Mouse (Mus musculus): Measurements from ENCODE around the gene Vkorc1.
"Not testable (repeated sequence)": the region's sequence is repeated elsewhere in the genome, so short reads cannot be mapped to it uniquely, and the experiment has no call there.

The Vkorc1 gene

GRCm38 (mm10) chr7:127912938-127913337, 17.5 kb upstream of the Vkorc1 start:
- no peak for DNase-seq

GRCm38 (mm10) chr7:127912190-127912871, 16.9 kb upstream of the Vkorc1 start, which contains the start of gene Kat8:
Gene Kat8 (plus strand): TSS chr7:127912516.
- DNase-seq = peak; percentile 94

GRCm38 (mm10) chr7:127908656-127909055, 13.2 kb upstream of the Vkorc1 start:
- no peak for DNase-seq

- DNase-seq = no peak
Measured at GRCm38 (mm10) chr7:127907939-127908338, 12.5 kb upstream of the Vkorc1 start.

- DNase-seq = peak; percentile 73
Measured at GRCm38 (mm10) chr7:127903971-127904796, 8.8 kb upstream of the Vkorc1 start, which contains the start of gene Bckdk. Gene Bckdk (plus strand): TSS chr7:127904082.

GRCm38 (mm10) chr7:127901772-127902171, 6.4 kb upstream of the Vkorc1 start:
- no peak for DNase-seq

GRCm38 (mm10) chr7:127899997-127900396, 4.6 kb upstream of the Vkorc1 start:
- DNase-seq = no peak

GRCm38 (mm10) chr7:127898179-127898956, 3.0 kb upstream of the Vkorc1 start:
- no peak for DNase-seq

GRCm38 (mm10) chr7:127897542-127897941, 2.1 kb upstream of the Vkorc1 start:
- no peak for DNase-seq

GRCm38 (mm10) chr7:127896384-127896783, 967 bp upstream of the Vkorc1 start:
- DNase-seq = peak; percentile 59

- not testable (repeated sequence) for DNase-seq
Measured at GRCm38 (mm10) chr7:127895891-127896290, 474 bp upstream of the Vkorc1 start.

- DNase-seq = peak; percentile 32
Measured at GRCm38 (mm10) chr7:127894480-127894879, 937 bp downstream of the Vkorc1 start.

GRCm38 (mm10) chr7:127890798-127891197, 4.6 kb downstream of the Vkorc1 start, which contains the start of gene Prss53:
Gene Prss53 (minus strand): TSS chr7:127890970.
- peak; percentile 77 for DNase-seq

GRCm38 (mm10) chr7:127888821-127889220, 6.6 kb downstream of the Vkorc1 start:
- no peak for DNase-seq

- no peak for DNase-seq
Measured at GRCm38 (mm10) chr7:127887781-127888180, 7.6 kb downstream of the Vkorc1 start.

GRCm38 (mm10) chr7:127887191-127887590, 8.2 kb downstream of the Vkorc1 start:
- no peak for DNase-seq

- no peak for DNase-seq
Measured at GRCm38 (mm10) chr7:127886551-127886950, 8.9 kb downstream of the Vkorc1 start.

GRCm38 (mm10) chr7:127885951-127886350, 9.5 kb downstream of the Vkorc1 start:
- DNase-seq = no peak

GRCm38 (mm10) chr7:127880431-127880830, 15.0 kb downstream of the Vkorc1 start:
- no peak for DNase-seq

GRCm38 (mm10) chr7:127879301-127879700, 16.1 kb downstream of the Vkorc1 start:
- DNase-seq = no peak

GRCm38 (mm10) chr7:127876467-127877348, 18.7 kb downstream of the Vkorc1 start, which contains the start of gene Zfp668:
Gene Zfp668 (minus strand): TSS chr7:127876828.
- peak; percentile 93 for DNase-seq

GRCm38 (mm10) chr7:127876041-127876466, 19.4 kb downstream of the Vkorc1 start, which contains the start of gene Zfp646:
Gene Zfp646 (plus strand): TSS chr7:127876221.
- peak; percentile 83 for DNase-seq

Data from kidney, adult 18-20 months (tissue).